Mouse (Mus musculus): ENCODE data around the gene Gm43302. TPM values are rescaled to one million over a fixed set of nuclear protein-coding genes. Genes with fewer than 3 reads are reported as not detected.
"Not testable (repeated sequence)": the region's sequence is repeated elsewhere in the genome, so short reads cannot be mapped to it uniquely, and the experiment has no call there.

Gene Gm43302
- polyA plus RNA-seq, 1 experiment from 2014 or later = 0.03 TPM

GRCm38 (mm10) chr5:105197915-105198560, 95.5 kb downstream of the Gm43302 start:
- H3K4me3 ChIP-seq (replicated peaks); H3K4me1 ChIP-seq (replicated peaks); H3K27me3 ChIP-seq; ATAC-seq (ENCODE audit: insufficient read depth); H3K9me3 ChIP-seq (replicated peaks); H3K36me3 ChIP-seq (replicated peaks); H3K9ac ChIP-seq; H3K27ac ChIP-seq (replicated peaks); H3K4me2 ChIP-seq: not testable (repeated sequence)

DNA sequence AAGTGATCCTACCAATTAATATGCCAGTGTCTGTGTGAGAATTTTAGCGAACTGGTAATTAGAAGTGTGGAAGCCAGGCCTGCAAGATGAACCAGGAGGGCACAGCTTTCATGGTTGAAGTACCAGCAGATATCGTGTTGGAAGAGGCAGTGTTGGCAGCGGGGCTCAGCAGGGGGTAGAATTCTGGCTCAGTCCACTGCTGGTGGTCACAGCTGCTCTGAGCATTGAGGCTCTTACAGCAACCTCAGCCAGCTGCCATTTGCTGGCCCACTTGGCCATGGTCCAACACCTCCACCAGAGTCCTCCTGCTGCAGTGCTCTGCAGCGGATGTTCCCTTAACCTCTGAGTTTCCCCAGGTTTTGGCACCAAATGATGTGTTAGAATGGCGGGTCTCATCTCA, 97.2 kb downstream of the Gm43302 start:
- not testable (repeated sequence) for H3K9ac ChIP-seq; H3K36me3 ChIP-seq (replicated peaks); H3K9me3 ChIP-seq (replicated peaks); H3K4me3 ChIP-seq (replicated peaks); H3K4me2 ChIP-seq; H3K27me3 ChIP-seq; ATAC-seq (ENCODE audit: insufficient read depth); H3K4me1 ChIP-seq (replicated peaks); H3K27ac ChIP-seq (replicated peaks)
- 68% methylated on average over 5 of the region's 5 CpGs for WGBS (ENCODE audit: insufficient replicate concordance)

GRCm38 (mm10) chr5:105192536-105192935, 101.0 kb downstream of the Gm43302 start:
- not testable (repeated sequence) for H3K4me1 ChIP-seq (replicated peaks); H3K4me2 ChIP-seq; H3K4me3 ChIP-seq (replicated peaks); H3K27me3 ChIP-seq; H3K27ac ChIP-seq (replicated peaks); H3K9ac ChIP-seq; ATAC-seq (ENCODE audit: insufficient read depth); H3K36me3 ChIP-seq (replicated peaks); H3K9me3 ChIP-seq (replicated peaks)
- 13% methylated on average over 2 of the region's 2 CpGs for WGBS (ENCODE audit: insufficient replicate concordance)

- no peak for ATAC-seq (ENCODE audit: insufficient read depth)
- no peak overlapping the region for H3K4me3 ChIP-seq (replicated peaks)
- no peaks in the 10 kb centered on the region for H3K27me3 ChIP-seq
- H3K36me3 ChIP-seq (replicated peaks) = no peaks in the 10 kb centered on the region
- H3K4me2 ChIP-seq = no peak overlapping the region
- H3K4me1 ChIP-seq (replicated peaks) = no peaks in the 10 kb centered on the region
- no peaks in the 10 kb centered on the region for H3K9me3 ChIP-seq (replicated peaks)
- no peak overlapping the region for H3K27ac ChIP-seq (replicated peaks)
- H3K9ac ChIP-seq = no peak overlapping the region
Observed at GRCm38 (mm10) chr5:105181446-105181845, 112.0 kb downstream of the Gm43302 start.

Other genes starting within 250 kb of the Gm43302 start
- 1.1 and 1.2 TPM in 2 replicates for gene Gbp9, start 154.2 kb downstream of the Gm43302 start, polyA plus RNA-seq (2015; fragmentation: Nextera tagmentation; extraction: Ambion mirVana)
- gene Gbp8, start 154.2 kb downstream of the Gm43302 start, polyA plus RNA-seq (2015; fragmentation: Nextera tagmentation; extraction: Ambion mirVana) = 2.4 and 3.2 TPM in 2 replicates
- gene Gbp4, start 154.1 kb downstream of the Gm43302 start, polyA plus RNA-seq (2015; fragmentation: Nextera tagmentation; extraction: Ambion mirVana) = 0.61 and 0.90 TPM in 2 replicates
- gene Gbp10, start 54.2 kb downstream of the Gm43302 start, polyA plus RNA-seq (2015; fragmentation: Nextera tagmentation; extraction: Ambion mirVana) = 0.21 and 0.29 TPM in 2 replicates
- gene Gbp6, start within 50 bp of the Gm43302 start, polyA plus RNA-seq (2015; fragmentation: Nextera tagmentation; extraction: Ambion mirVana) = 2.1 TPM in 2 replicates
- gene Lrrc8b, start 122.1 kb upstream of the Gm43302 start, polyA plus RNA-seq (2015; fragmentation: Nextera tagmentation; extraction: Ambion mirVana) = 2.6 and 2.8 TPM in 2 replicates
- gene Lrrc8c, start 225.7 kb upstream of the Gm43302 start, polyA plus RNA-seq (2015; fragmentation: Nextera tagmentation; extraction: Ambion mirVana) = 15.2 and 15.5 TPM in 2 replicates